Mouse (Mus musculus) c-Kit-negative CD71-positive TER-119-positive erythroid progenitor cells, embryonic 14.5 days (primary cell): Measurements from ENCODE around the gene Tmem120a.

ENCODE experiments used
- DNase-seq: peaks from one replicate; pipeline ENCODE4 v3.0.0-alpha.2; 2013; ENCODE audit warnings: low read depth, low spot score

Tmem120a gene

GRCm38 (mm10) chr5:135733071-135733470, 11.2 kb downstream of the Tmem120a start:
- no peak for DNase-seq

GRCm38 (mm10) chr5:135731322-135731721, 12.9 kb downstream of the Tmem120a start:
- no peak for DNase-seq

GRCm38 (mm10) chr5:135730916-135731315, 13.3 kb downstream of the Tmem120a start:
- no peak for DNase-seq

GRCm38 (mm10) chr5:135730278-135730677, 14.0 kb downstream of the Tmem120a start:
- no peak for DNase-seq

- DNase-seq: no peak
Measured at GRCm38 (mm10) chr5:135729351-135729750, 14.9 kb downstream of the Tmem120a start.

GRCm38 (mm10) chr5:135728361-135728760, 15.9 kb downstream of the Tmem120a start:
- DNase-seq: no peak

GRCm38 (mm10) chr5:135727871-135728270, 16.4 kb downstream of the Tmem120a start:
- no peak for DNase-seq

GRCm38 (mm10) chr5:135726641-135727346, 17.5 kb downstream of the Tmem120a start:
- DNase-seq: no peak

GRCm38 (mm10) chr5:135725991-135726390, 18.3 kb downstream of the Tmem120a start:
- no peak for DNase-seq

- no peak for DNase-seq
Measured at GRCm38 (mm10) chr5:135725391-135725841, 18.8 kb downstream of the Tmem120a start.

- DNase-seq: no peak
Measured at GRCm38 (mm10) chr5:135724536-135725322, 19.5 kb downstream of the Tmem120a start.

GRCm38 (mm10) chr5:135723165-135723751, 21.0 kb downstream of the Tmem120a start:
- no peak for DNase-seq

GRCm38 (mm10) chr5:135722121-135722520, 22.1 kb downstream of the Tmem120a start:
- no peak for DNase-seq

GRCm38 (mm10) chr5:135721076-135721475, 23.2 kb downstream of the Tmem120a start:
- no peak for DNase-seq

- DNase-seq: no peak
Measured at GRCm38 (mm10) chr5:135720121-135720520, 24.1 kb downstream of the Tmem120a start.

GRCm38 (mm10) chr5:135719586-135720120, 24.6 kb downstream of the Tmem120a start:
- no peak for DNase-seq

GRCm38 (mm10) chr5:135715624-135716023, 28.6 kb downstream of the Tmem120a start:
- DNase-seq: no peak

- DNase-seq: no peak
Measured at GRCm38 (mm10) chr5:135713441-135714218, 30.6 kb downstream of the Tmem120a start.

GRCm38 (mm10) chr5:135712803-135713202, 31.4 kb downstream of the Tmem120a start:
- no peak for DNase-seq

GRCm38 (mm10) chr5:135711582-135712355, 32.5 kb downstream of the Tmem120a start:
- DNase-seq: no peak
